27 mouse cellular contexts compared by ENCODE assay signal in genomic region chr10:12339005-12339703, GRCm38 (mm10).
DNase-seq lines count a peak whose midpoint lies in the region; ATAC-seq and TF ChIP-seq lines count a peak whose summit lies in the region.
"Had no signal": no experiment of that assay in that cellular context is flagged by ENCODE, and none has a peak within 500 bp of the region (broad histone marks: within the 10 kb centered on the region; RNA-seq: fewer than 3 reads in every experiment).

No protein-coding gene starts in this region.

- TF ChIP-seq POLR2A in brain, embryonic 14.5 days (IDR thresholded peaks at IDR 0.05; ENCODE audit: borderline replicate concordance, extremely low read depth, insufficient read depth, insufficient read length, poor library complexity, severe bottlenecking), result no peak

- no peak overlapping the region for H3K4me2 ChIP-seq in forebrain, embryonic 15.5 days (replicated peaks)
- H3K4me2 ChIP-seq in forebrain, embryonic 11.5 days (ENCODE audit: low read depth, low read length, severe bottlenecking), result no peak overlapping the region
- no peak overlapping the region for H3K4me2 ChIP-seq in forebrain, postnatal 0 days (ENCODE audit: low read depth)
- H3K4me2 ChIP-seq: heart, embryonic 15.5 days; hindbrain, embryonic 15.5 days; intestine, embryonic 15.5 days; limb, embryonic 13.5 days; liver, embryonic 11.5 days; lung, embryonic 15.5 days; midbrain, embryonic 12.5 days; neural tube, embryonic 12.5 days had no signal

- H3K27ac ChIP-seq in forebrain, embryonic 15.5 days (replicated peaks), result peak overlapping the region; percentile 1; the same call in 1 of the 2 replicates
- H3K27ac ChIP-seq in forebrain, embryonic 11.5 days (ENCODE audit: low read depth, low read length), result no peak overlapping the region
- peak overlapping the region; percentile 86 for H3K27ac ChIP-seq in layer of hippocampus, adult 2 months
- H3K27ac ChIP-seq in forebrain, postnatal 0 days (ENCODE audit: low read depth, low read length), result peak overlapping the region; percentile 36; the same call in 1 of the 2 replicates
- H3K27ac ChIP-seq: heart, embryonic 10.5 days; heart, embryonic 15.5 days; hindbrain, embryonic 15.5 days; intestine, embryonic 15.5 days; limb, embryonic 13.5 days; lung, embryonic 15.5 days; midbrain, embryonic 12.5 days; neural tube, embryonic 12.5 days had no signal

- no peak for TF ChIP-seq CTCF in layer of hippocampus, adult 2 months (conservative IDR thresholded peaks at IDR 0.05)
- no peak for TF ChIP-seq CTCF in brain, embryonic 14.5 days (IDR thresholded peaks at IDR 0.05; ENCODE audit: borderline replicate concordance, extremely low read depth, insufficient read depth, insufficient read length)
- TF ChIP-seq CTCF in forebrain, postnatal 0 days (IDR thresholded peaks at IDR 0.05; ENCODE audit: low read depth), result no peak

- ATAC-seq in forebrain, embryonic 15.5 days (replicated peaks), result peak; percentile 51
- no peak for ATAC-seq in forebrain, embryonic 11.5 days (replicated peaks; ENCODE audit: low FRiP score)
- ATAC-seq in forebrain, postnatal 0 days, result peak; percentile 71
- ATAC-seq in activated CD4-positive, CD25-positive, alpha-beta regulatory T cell, adult 4 months, result no peak
- ATAC-seq: CD4-positive, CD25-positive, alpha-beta regulatory T cell, adult 4 months; intestine, embryonic 15.5 days had no signal

- no peaks in the 10 kb centered on the region for H3K27me3 ChIP-seq in forebrain, embryonic 15.5 days
- no peaks in the 10 kb centered on the region for H3K27me3 ChIP-seq in forebrain, embryonic 11.5 days (ENCODE audit: control insufficient read depth, insufficient read depth, low read length)
- no peaks in the 10 kb centered on the region for H3K27me3 ChIP-seq in forebrain, postnatal 0 days (ENCODE audit: insufficient read depth, low read length)
- H3K27me3 ChIP-seq: heart, embryonic 15.5 days; hindbrain, embryonic 15.5 days; intestine, embryonic 15.5 days; limb, embryonic 13.5 days; lung, embryonic 15.5 days; midbrain, embryonic 12.5 days; neural tube, embryonic 12.5 days had no signal

- DNase-seq in forebrain, embryonic 11.5 days (ENCODE audit: low spot score), result no peak
- DNase-seq in layer of hippocampus, adult 2 months (ENCODE audit: low spot score in 2 of 2), result no peak
- DNase-seq in layer of hippocampus, adult 9-10 months (ENCODE audit: low spot score), result no peak
- peak; percentile 33 for DNase-seq in brain, embryonic 14.5 days (ENCODE audit: low read depth)
- DNase-seq in forebrain, postnatal 0 days, result peak; percentile 53
- DNase-seq: adrenal gland, postnatal 36 days; cerebellum, adult 2 months; cerebellum, postnatal 36 days; gastrocnemius, postnatal 10 days; kidney, adult 2 months; kidney, postnatal 36 days; right cerebral cortex, adult 18-20 months; spleen, adult 18-20 months; thymus, postnatal 36 days had no signal

- no peak overlapping the region for H3K9ac ChIP-seq in forebrain, embryonic 15.5 days (replicated peaks)
- H3K9ac ChIP-seq in forebrain, embryonic 11.5 days (ENCODE audit: low read length), result no peak overlapping the region
- no peak overlapping the region for H3K9ac ChIP-seq in forebrain, postnatal 0 days
- H3K9ac ChIP-seq: heart, embryonic 15.5 days; hindbrain, embryonic 15.5 days; intestine, embryonic 15.5 days; limb, embryonic 13.5 days; lung, embryonic 15.5 days; midbrain, embryonic 12.5 days; neural tube, embryonic 12.5 days had no signal

- WGBS in forebrain, embryonic 15.5 days, result 63% methylated on average over 9 of the region's 9 CpGs
- WGBS in forebrain, embryonic 11.5 days, result 84% methylated on average over 9 of the region's 9 CpGs
- WGBS in forebrain, postnatal 0 days, result 50% methylated on average over 9 of the region's 9 CpGs

- no peaks in the 10 kb centered on the region for H3K36me3 ChIP-seq in forebrain, embryonic 15.5 days
- H3K36me3 ChIP-seq in forebrain, embryonic 11.5 days (ENCODE audit: control insufficient read depth, insufficient read depth, low read length), result no peaks in the 10 kb centered on the region
- no peaks in the 10 kb centered on the region for H3K36me3 ChIP-seq in forebrain, postnatal 0 days (ENCODE audit: insufficient read depth)
- H3K36me3 ChIP-seq: heart, embryonic 10.5 days; heart, embryonic 15.5 days; hindbrain, embryonic 15.5 days; intestine, embryonic 15.5 days; limb, embryonic 13.5 days; lung, embryonic 15.5 days; midbrain, embryonic 12.5 days; neural tube, embryonic 12.5 days had no signal

- H3K4me1 ChIP-seq in forebrain, embryonic 15.5 days, result peaks cover 12% of the 10 kb centered on the region; the same call in 1 of the 2 replicates
- H3K4me1 ChIP-seq in forebrain, embryonic 11.5 days (replicated peaks; ENCODE audit: control insufficient read depth, insufficient read depth, low read length), result no peaks in the 10 kb centered on the region
- peaks cover 13% of the 10 kb centered on the region; the same call in 1 of the 2 replicates for H3K4me1 ChIP-seq in forebrain, postnatal 0 days (ENCODE audit: insufficient read depth)
- H3K4me1 ChIP-seq: heart, embryonic 10.5 days; heart, embryonic 15.5 days; intestine, embryonic 15.5 days; limb, embryonic 13.5 days; lung, embryonic 15.5 days; midbrain, embryonic 12.5 days; neural tube, embryonic 12.5 days had no signal

- H3K4me3 ChIP-seq in forebrain, embryonic 15.5 days, result no peak overlapping the region
- no peak overlapping the region for H3K4me3 ChIP-seq in forebrain, embryonic 11.5 days (ENCODE audit: low read depth, low read length)
- no peak overlapping the region for H3K4me3 ChIP-seq in layer of hippocampus, adult 2 months
- no peak overlapping the region for H3K4me3 ChIP-seq in forebrain, postnatal 0 days (ENCODE audit: low read depth, low read length)
- H3K4me3 ChIP-seq: heart, embryonic 10.5 days; heart, embryonic 15.5 days; hindbrain, embryonic 15.5 days; intestine, embryonic 15.5 days; limb, embryonic 13.5 days; lung, embryonic 15.5 days; midbrain, embryonic 12.5 days; myocyte; neural tube, embryonic 12.5 days had no signal

- no peaks in the 10 kb centered on the region for H3K9me3 ChIP-seq in forebrain, embryonic 15.5 days
- H3K9me3 ChIP-seq in forebrain, embryonic 11.5 days (ENCODE audit: control insufficient read depth, low read length), result no peaks in the 10 kb centered on the region
- no peaks in the 10 kb centered on the region for H3K9me3 ChIP-seq in forebrain, postnatal 0 days (ENCODE audit: low read length)
- H3K9me3 ChIP-seq: heart, embryonic 10.5 days; heart, embryonic 15.5 days; hindbrain, embryonic 15.5 days; intestine, embryonic 15.5 days; limb, embryonic 13.5 days; lung, embryonic 15.5 days; midbrain, embryonic 12.5 days; neural tube, embryonic 12.5 days had no signal

Comparison
In these comparisons a context has a peak if more than half of its experiments do, and no peak if none do; other contexts are left out.
1. ATAC-seq: peak in forebrain, embryonic 15.5 days (single experiment) and forebrain, postnatal 0 days (single experiment); none in forebrain, embryonic 11.5 days (single experiment) and activated CD4-positive, CD25-positive, alpha-beta regulatory T cell, adult 4 months (single experiment).
2. DNase-seq: peak in brain, embryonic 14.5 days (single experiment) and forebrain, postnatal 0 days (single experiment); none in forebrain, embryonic 11.5 days (single experiment), layer of hippocampus, adult 2 months (0 of 2) and layer of hippocampus, adult 9-10 months (single experiment).